Mouse (Mus musculus): ENCODE data around the gene Aass. TPM values are rescaled to one million over a fixed set of nuclear protein-coding genes. Genes with fewer than 3 reads are reported as not detected.

Gene Aass
- polyA plus RNA-seq, 1 experiment from 2014 or later = 1.3 TPM

Other genes with a start within 250 kb of the Aass start
- gene Fezf1, start 115.4 kb upstream of the Aass start, polyA plus RNA-seq (2014; fragmentation: Nextera tagmentation; extraction: Ambion mirVana) = not detected in 2 replicates

Measured in heart, embryonic 11.5 days (tissue).